Comparison of ENCODE assay signal across 20 mouse cellular contexts in the genomic region with DNA sequence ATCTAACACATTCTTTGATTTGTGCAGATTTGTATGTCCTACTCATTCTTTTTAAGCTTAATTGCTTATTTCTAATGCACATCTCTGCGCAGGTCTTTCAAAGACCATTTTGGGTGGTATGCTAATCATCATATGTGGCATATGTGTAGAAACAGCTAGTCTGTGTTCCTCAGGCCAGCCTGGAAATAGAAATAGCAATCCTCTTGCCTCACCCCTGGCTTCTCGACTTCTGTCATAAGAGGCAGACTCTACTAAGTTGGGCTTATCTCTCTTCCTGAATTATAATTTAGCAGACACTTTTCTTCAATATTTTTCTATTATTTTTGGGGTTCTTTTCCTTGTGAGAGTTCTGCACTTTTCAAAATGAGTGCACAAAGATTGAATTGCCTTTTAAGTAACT. TPM values are rescaled to one million over a fixed set of nuclear protein-coding genes. Genes with fewer than 3 reads are reported as not detected.
DNase-seq lines count a peak whose midpoint lies in the region; ATAC-seq and TF ChIP-seq lines count a peak whose summit lies in the region.
"Had no signal": no experiment of that assay in that cellular context is flagged by ENCODE, and none has a peak within 500 bp of the region (broad histone marks: within the 10 kb centered on the region; RNA-seq: fewer than 3 reads in every experiment).

No protein-coding gene starts in this region.

- H3K4me3 ChIP-seq in heart, embryonic 13.5 days: no peak overlapping the region
- H3K4me3 ChIP-seq in lung, embryonic 15.5 days: no peak overlapping the region
- H3K4me3 ChIP-seq in liver, embryonic 15.5 days (replicated peaks): no peak overlapping the region
- no peak overlapping the region for H3K4me3 ChIP-seq in stomach, postnatal 0 days (ENCODE audit: low read depth, low read length)
- H3K4me3 ChIP-seq: liver, embryonic 13.5 days; neural tube, embryonic 15.5 days had no signal

- peaks cover 37% of the 10 kb centered on the region for H3K4me1 ChIP-seq in heart, embryonic 13.5 days
- peaks cover 23% of the 10 kb centered on the region for H3K4me1 ChIP-seq in lung, embryonic 15.5 days
- no peaks in the 10 kb centered on the region for H3K4me1 ChIP-seq in liver, embryonic 15.5 days (replicated peaks)
- no peaks in the 10 kb centered on the region for H3K4me1 ChIP-seq in stomach, postnatal 0 days (replicated peaks; ENCODE audit: control insufficient read depth, insufficient read depth)
- H3K4me1 ChIP-seq: neural tube, embryonic 15.5 days had no signal

- no peak overlapping the region for H3K4me2 ChIP-seq in heart, embryonic 13.5 days
- no peak overlapping the region for H3K4me2 ChIP-seq in lung, embryonic 15.5 days
- H3K4me2 ChIP-seq in liver, embryonic 15.5 days: no peak overlapping the region
- H3K4me2 ChIP-seq in stomach, postnatal 0 days (replicated peaks; ENCODE audit: low read depth): no peak overlapping the region
- H3K4me2 ChIP-seq: liver, embryonic 13.5 days; midbrain, embryonic 11.5 days; neural tube, embryonic 15.5 days had no signal

- H3K9me3 ChIP-seq in heart, embryonic 13.5 days: no peaks in the 10 kb centered on the region
- no peaks in the 10 kb centered on the region for H3K9me3 ChIP-seq in lung, embryonic 15.5 days
- no peaks in the 10 kb centered on the region for H3K9me3 ChIP-seq in liver, embryonic 15.5 days (replicated peaks)
- no peaks in the 10 kb centered on the region for H3K9me3 ChIP-seq in stomach, postnatal 0 days (ENCODE audit: control insufficient read depth, low read length)
- H3K9me3 ChIP-seq: liver, embryonic 13.5 days; neural tube, embryonic 15.5 days had no signal

- TF ChIP-seq CTCF in stomach, postnatal 0 days (IDR thresholded peaks at IDR 0.05; ENCODE audit: low read depth): no peak

- ATAC-seq in heart, embryonic 13.5 days (ENCODE audit: extremely low read depth, insufficient number of reproducible peaks, low FRiP score, low TSS enrichment): no peak
- ATAC-seq in lung, embryonic 15.5 days (ENCODE audit: borderline replicate concordance, extremely low read depth, low FRiP score, low TSS enrichment): no peak
- no peak for ATAC-seq in liver, embryonic 15.5 days (ENCODE audit: insufficient read depth)
- no peak for ATAC-seq in stomach, postnatal 0 days (ENCODE audit: low FRiP score, low TSS enrichment)
- ATAC-seq in CD4-positive, CD25-positive, alpha-beta regulatory T cell, adult 4 months: no peak
- ATAC-seq: hindbrain, postnatal 0 days had no signal

- H3K27ac ChIP-seq in heart, embryonic 13.5 days (replicated peaks): peak overlapping the region; percentile 56
- peak overlapping the region; percentile 74 for H3K27ac ChIP-seq in lung, embryonic 15.5 days
- H3K27ac ChIP-seq in liver, embryonic 15.5 days (replicated peaks): peak overlapping the region; percentile 45; the same call in 1 of the 2 replicates
- peak overlapping the region; percentile 81 for H3K27ac ChIP-seq in stomach, postnatal 0 days (replicated peaks)
- H3K27ac ChIP-seq: neural tube, embryonic 15.5 days had no signal

- no peak overlapping the region for H3K9ac ChIP-seq in heart, embryonic 13.5 days
- H3K9ac ChIP-seq in lung, embryonic 15.5 days: no peak overlapping the region
- no peak overlapping the region for H3K9ac ChIP-seq in liver, embryonic 15.5 days
- no peak overlapping the region for H3K9ac ChIP-seq in stomach, postnatal 0 days (ENCODE audit: low read length)
- H3K9ac ChIP-seq: liver, embryonic 13.5 days; neural tube, embryonic 15.5 days had no signal

- 44% methylated on average over 2 of the region's 2 CpGs for WGBS in heart, embryonic 13.5 days
- 55% methylated on average over 2 of the region's 2 CpGs for WGBS in lung, embryonic 15.5 days
- WGBS in liver, embryonic 15.5 days (ENCODE audit: insufficient replicate concordance): 50% methylated on average over 2 of the region's 2 CpGs
- 60% methylated on average over 2 of the region's 2 CpGs for WGBS in stomach, postnatal 0 days

- H3K36me3 ChIP-seq in heart, embryonic 13.5 days: no peaks in the 10 kb centered on the region
- H3K36me3 ChIP-seq in lung, embryonic 15.5 days: no peaks in the 10 kb centered on the region
- H3K36me3 ChIP-seq in liver, embryonic 15.5 days (replicated peaks): no peaks in the 10 kb centered on the region
- H3K36me3 ChIP-seq in stomach, postnatal 0 days (ENCODE audit: control insufficient read depth, insufficient read depth, low read length): no peaks in the 10 kb centered on the region
- H3K36me3 ChIP-seq: liver, embryonic 13.5 days; neural tube, embryonic 15.5 days had no signal

- H3K27me3 ChIP-seq in heart, embryonic 13.5 days (replicated peaks): no peaks in the 10 kb centered on the region
- H3K27me3 ChIP-seq in lung, embryonic 15.5 days: no peaks in the 10 kb centered on the region
- H3K27me3 ChIP-seq in liver, embryonic 15.5 days: no peaks in the 10 kb centered on the region
- no peaks in the 10 kb centered on the region for H3K27me3 ChIP-seq in stomach, postnatal 0 days (ENCODE audit: control insufficient read depth, insufficient read depth, low read length)
- H3K27me3 ChIP-seq: liver, embryonic 13.5 days; neural tube, embryonic 15.5 days had no signal

- DNase-seq in heart, adult 8-10 months (ENCODE audit: low spot score): no peak
- DNase-seq in lung, postnatal 4 days: no peak
- DNase-seq in stomach, postnatal 0 days (ENCODE audit: low spot score): no peak
- DNase-seq: B cell, adult 2 months; cerebellum, adult 11-12 months; cerebellum, postnatal 36 days; gastrocnemius, postnatal 25 days; layer of hippocampus, adult 9-11 months; liver, embryonic 13.5 days; thymus, postnatal 36 days had no signal

- no peak for TF ChIP-seq EP300 in stomach, postnatal 0 days (optimal IDR thresholded peaks at IDR 0.05)

RNA-seq across cellular contexts. Expression of a gene that starts 17.7 kb away (rescaled TPM):
- polyA plus RNA-seq in heart, embryonic 13.5 days (2015; fragmentation: Nextera tagmentation; extraction: Ambion mirVana): 119 and 124 TPM in 2 replicates
- total RNA-seq in heart, adult 8-10 months (2022): 100 to 1,000 TPM; 281 to 334 (median 316) TPM
- 120 and 123 TPM in 2 replicates for polyA plus RNA-seq in lung, embryonic 15.5 days (2015; fragmentation: Nextera tagmentation; extraction: Ambion mirVana)
- 703 and 863 TPM in 2 replicates for polyA plus RNA-seq in liver, embryonic 15.5 days (2015; fragmentation: Nextera tagmentation; extraction: Ambion mirVana)
- polyA plus RNA-seq in stomach, postnatal 0 days (2015; fragmentation: Nextera tagmentation; extraction: Ambion mirVana): 512 and 595 TPM in 2 replicates
- 100 to 1,000 TPM; 163 to 171 TPM for polyA plus RNA-seq in CD4-positive, CD25-positive, alpha-beta regulatory T cell, adult 4 months (2017; shearing (Covaris generic))

RNA-seq across cellular contexts. Expression of a gene that starts 52.7 kb away (rescaled TPM):
- polyA plus RNA-seq in heart, embryonic 13.5 days (2015; fragmentation: Nextera tagmentation; extraction: Ambion mirVana): 0.23 and 0.35 TPM in 2 replicates
- under 1 TPM in 3 of 4 experiments, not detected in 1; 0.20 to 0.69 (median 0.38) TPM for total RNA-seq in heart, adult 8-10 months (2022)
- polyA plus RNA-seq in lung, embryonic 15.5 days (2015; fragmentation: Nextera tagmentation; extraction: Ambion mirVana): 0.21 and 0.29 TPM in 2 replicates
- 0.78 and 1.1 TPM in 2 replicates for polyA plus RNA-seq in liver, embryonic 15.5 days (2015; fragmentation: Nextera tagmentation; extraction: Ambion mirVana)
- polyA plus RNA-seq in stomach, postnatal 0 days (2015; fragmentation: Nextera tagmentation; extraction: Ambion mirVana): 0.79 and 0.82 TPM in 2 replicates
- polyA plus RNA-seq in CD4-positive, CD25-positive, alpha-beta regulatory T cell, adult 4 months (2017; shearing (Covaris generic)): 1 to 10 TPM in 1 of 2 experiments, under 1 TPM in 1; 0.89 to 1.4 TPM
- total RNA-seq: gastrocnemius, postnatal 25 days; heart, postnatal 36 days; hindbrain, postnatal 0 days; left cerebral cortex, postnatal 25 days had no signal
- polyA plus RNA-seq: embryonic facial prominence, embryonic 11.5 days had no signal
